Mouse (Mus musculus): ENCODE measurements at regions not wholly inside any gene's neighbourhood (a gene's known extent, or its start where the extent isn't known, plus 50 kb on each side); places are given as distances from the start of the nearest gene placed in this dataset.

DNA sequence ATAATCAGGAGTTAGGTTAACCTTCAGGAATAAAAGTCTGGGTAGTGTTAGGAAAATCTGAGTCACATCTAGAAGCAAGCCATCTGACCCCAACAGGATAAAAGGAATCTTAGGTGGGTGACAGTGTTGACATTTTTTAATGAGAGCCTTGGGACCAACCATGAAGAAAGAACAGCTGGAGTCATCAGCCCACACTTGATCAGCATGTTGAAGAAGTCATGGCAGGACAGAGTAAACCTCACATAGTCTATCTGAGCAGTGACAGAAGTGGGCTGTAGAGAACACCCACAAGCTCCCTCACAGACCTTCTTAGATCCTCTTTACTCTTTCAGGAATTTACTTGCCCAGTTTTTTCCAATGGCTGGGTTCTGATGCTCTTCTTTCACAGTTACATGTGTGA is 251.9 kb upstream of the N6amt1 start:
- H3K27ac ChIP-seq (replicated peaks; ENCODE audit: insufficient read depth, low read depth, low read length) = no peak overlapping the region
- no peaks in the 10 kb centered on the region for H3K79me2 ChIP-seq (ENCODE audit: control insufficient read depth, insufficient read depth, low read length)
- no peak overlapping the region for H3K4me3 ChIP-seq (ENCODE audit: insufficient read depth, low read depth, low read length)
- H3K4me1 ChIP-seq (ENCODE audit: control insufficient read depth, insufficient read depth, low read length) = no peaks in the 10 kb centered on the region
- TF ChIP-seq CTCF (IDR thresholded peaks at IDR 0.05; ENCODE audit: low read depth, low read length) (no peak), POLR2A (IDR thresholded peaks at IDR 0.05; ENCODE audit: extremely low read depth, insufficient read depth, low read length) (no peak)
- no peak for DNase-seq (ENCODE audit: extremely low read depth, low read depth, low spot score)
- no peaks in the 10 kb centered on the region for H3K27me3 ChIP-seq (ENCODE audit: control insufficient read depth, insufficient read depth, low read length)
- no peaks in the 10 kb centered on the region for H3K36me3 ChIP-seq (ENCODE audit: control insufficient read depth, insufficient read depth, low read length)
- H3K9ac ChIP-seq (ENCODE audit: low read depth, low read length) = no peak overlapping the region

DNA sequence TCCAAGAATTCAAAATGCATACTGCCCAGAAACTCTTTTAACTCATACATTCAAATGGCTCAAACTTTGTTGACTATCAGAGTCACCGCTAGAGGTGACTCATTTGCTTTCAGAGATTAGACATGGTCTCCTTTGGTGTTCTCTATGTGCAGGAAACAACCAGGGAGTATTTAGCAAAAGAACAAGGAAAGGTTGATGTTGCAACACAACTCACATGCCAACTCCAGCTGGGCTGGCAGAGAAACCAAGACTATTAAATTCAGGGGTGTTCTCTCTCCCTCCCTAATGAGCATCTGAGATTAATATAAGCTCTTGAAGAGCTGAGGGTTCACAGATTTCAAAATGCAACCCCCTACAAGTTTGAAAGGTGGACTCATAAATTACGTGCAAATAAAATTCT is 262.0 kb upstream of the N6amt1 start:
- no peaks in the 10 kb centered on the region for H3K4me1 ChIP-seq (ENCODE audit: control insufficient read depth, insufficient read depth, low read length)
- WGBS = 90% methylated on average over 2 of the region's 2 CpGs
- H3K36me3 ChIP-seq (ENCODE audit: control insufficient read depth, insufficient read depth, low read length) = no peaks in the 10 kb centered on the region
- H3K79me2 ChIP-seq (ENCODE audit: control insufficient read depth, insufficient read depth, low read length) = no peaks in the 10 kb centered on the region
- H3K9ac ChIP-seq (ENCODE audit: low read depth, low read length) = no peak overlapping the region
- H3K27ac ChIP-seq (replicated peaks; ENCODE audit: insufficient read depth, low read depth, low read length) = no peak overlapping the region
- DNase-seq (ENCODE audit: extremely low read depth, low read depth, low spot score) = no peak
- no peaks in the 10 kb centered on the region for H3K27me3 ChIP-seq (ENCODE audit: control insufficient read depth, insufficient read depth, low read length)
- no peak overlapping the region for H3K4me3 ChIP-seq (ENCODE audit: insufficient read depth, low read depth, low read length)
- TF ChIP-seq POLR2A (IDR thresholded peaks at IDR 0.05; ENCODE audit: extremely low read depth, insufficient read depth, low read length) = no peak
- TF ChIP-seq CTCF (IDR thresholded peaks at IDR 0.05; ENCODE audit: low read depth, low read length) = no peak

DNA sequence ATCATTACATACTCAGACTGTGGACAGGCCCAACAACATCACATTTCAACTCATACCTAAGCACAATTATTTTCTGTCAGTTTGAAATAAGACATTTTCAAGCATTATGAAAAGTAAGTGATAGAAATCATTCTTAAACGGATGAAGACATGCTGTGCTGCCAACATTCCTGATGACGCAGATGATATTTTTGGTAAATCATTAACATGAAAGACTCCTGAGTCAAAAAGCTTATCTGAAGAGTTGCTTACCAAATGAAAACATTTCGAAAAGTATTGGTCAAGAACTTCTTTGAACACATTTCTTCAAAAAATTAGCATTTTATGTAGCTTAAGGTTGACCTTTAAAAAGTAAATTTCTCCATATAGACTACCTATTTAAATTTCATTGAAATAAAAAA is 264.7 kb upstream of the N6amt1 start:
- 48% methylated on average over 3 of the region's 3 CpGs for WGBS
- no peaks in the 10 kb centered on the region for H3K27me3 ChIP-seq (ENCODE audit: control insufficient read depth, insufficient read depth, low read length)
- no peak for TF ChIP-seq POLR2A (IDR thresholded peaks at IDR 0.05; ENCODE audit: extremely low read depth, insufficient read depth, low read length)
- no peak for TF ChIP-seq CTCF (IDR thresholded peaks at IDR 0.05; ENCODE audit: low read depth, low read length)

DNA sequence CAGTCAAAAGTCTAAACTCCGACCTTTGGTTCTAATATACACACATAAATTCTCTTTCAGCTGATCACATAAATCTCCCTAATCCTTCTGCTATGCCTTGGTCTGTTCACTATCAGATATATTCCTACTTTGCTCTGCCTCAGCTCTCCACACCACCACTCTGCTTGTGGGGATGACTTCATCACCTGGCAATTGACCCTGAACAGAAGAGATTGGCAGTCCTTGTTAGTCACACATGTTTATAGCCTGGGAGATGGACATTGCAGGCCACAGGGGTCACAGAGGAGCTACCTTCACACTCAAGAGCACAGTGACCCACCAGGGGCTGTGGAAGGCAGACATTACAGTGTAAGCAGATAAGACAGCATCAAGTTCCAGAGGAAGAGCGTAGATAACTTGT is 270.5 kb upstream of the N6amt1 start:
- Histone ChIP-seq H3K4me3 (ENCODE audit: insufficient read depth, low read depth, low read length) (no peak overlapping the region), H3K36me3 (ENCODE audit: control insufficient read depth, insufficient read depth, low read length) (no peaks in the 10 kb centered on the region), H3K27ac (replicated peaks; ENCODE audit: insufficient read depth, low read depth, low read length) (no peak overlapping the region), H3K27me3 (ENCODE audit: control insufficient read depth, insufficient read depth, low read length) (no peaks in the 10 kb centered on the region), H3K9ac (ENCODE audit: low read depth, low read length) (no peak overlapping the region), H3K4me1 (ENCODE audit: control insufficient read depth, insufficient read depth, low read length) (no peaks in the 10 kb centered on the region), H3K79me2 (ENCODE audit: control insufficient read depth, insufficient read depth, low read length) (no peaks in the 10 kb centered on the region)
- no peak for DNase-seq (ENCODE audit: extremely low read depth, low read depth, low spot score)
- 53% methylated on average over 2 of the region's 2 CpGs for WGBS
- TF ChIP-seq POLR2A (IDR thresholded peaks at IDR 0.05; ENCODE audit: extremely low read depth, insufficient read depth, low read length) (no peak), CTCF (IDR thresholded peaks at IDR 0.05; ENCODE audit: low read depth, low read length) (no peak)

More for the DNA sequence above, 264.7 kb upstream of the N6amt1 start:
- H3K4me3 ChIP-seq (ENCODE audit: insufficient read depth, low read depth, low read length) = no peak overlapping the region
- H3K79me2 ChIP-seq (ENCODE audit: control insufficient read depth, insufficient read depth, low read length) = no peaks in the 10 kb centered on the region
- H3K36me3 ChIP-seq (ENCODE audit: control insufficient read depth, insufficient read depth, low read length) = no peaks in the 10 kb centered on the region
- H3K27ac ChIP-seq (replicated peaks; ENCODE audit: insufficient read depth, low read depth, low read length) = no peak overlapping the region
- H3K9ac ChIP-seq (ENCODE audit: low read depth, low read length) = no peak overlapping the region
- H3K4me1 ChIP-seq (ENCODE audit: control insufficient read depth, insufficient read depth, low read length) = no peaks in the 10 kb centered on the region
- DNase-seq (ENCODE audit: extremely low read depth, low read depth, low spot score) = peak; percentile 14

DNA sequence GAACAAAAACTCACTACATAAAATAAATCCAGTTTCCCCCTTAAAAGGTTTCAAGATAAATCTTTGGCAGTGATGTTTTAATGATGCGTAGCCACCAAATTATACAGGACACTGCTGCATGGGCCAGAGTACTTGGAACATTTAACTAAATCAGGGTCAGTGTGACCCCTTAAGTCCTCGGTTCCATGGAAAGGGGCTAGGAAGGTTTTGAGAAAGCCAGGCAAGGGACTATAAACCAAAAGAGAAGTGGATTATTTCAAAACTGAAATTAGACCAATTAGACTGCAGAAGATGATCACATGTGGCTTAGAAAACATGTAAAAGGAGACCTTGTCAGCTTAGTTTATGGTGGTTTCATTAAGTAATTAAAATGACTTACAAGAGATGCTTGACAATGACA is 276.6 kb upstream of the N6amt1 start:
- H3K27ac ChIP-seq (replicated peaks; ENCODE audit: insufficient read depth, low read depth, low read length) = no peak overlapping the region
- H3K27me3 ChIP-seq (ENCODE audit: control insufficient read depth, insufficient read depth, low read length) = no peaks in the 10 kb centered on the region
- WGBS = 89% methylated on average over 2 of the region's 2 CpGs
- TF ChIP-seq CTCF (IDR thresholded peaks at IDR 0.05; ENCODE audit: low read depth, low read length) (no peak), POLR2A (IDR thresholded peaks at IDR 0.05; ENCODE audit: extremely low read depth, insufficient read depth, low read length) (no peak)
- H3K4me3 ChIP-seq (ENCODE audit: insufficient read depth, low read depth, low read length) = no peak overlapping the region
- H3K36me3 ChIP-seq (ENCODE audit: control insufficient read depth, insufficient read depth, low read length) = no peaks in the 10 kb centered on the region
- no peaks in the 10 kb centered on the region for H3K79me2 ChIP-seq (ENCODE audit: control insufficient read depth, insufficient read depth, low read length)
- no peak for DNase-seq (ENCODE audit: extremely low read depth, low read depth, low spot score)
- no peaks in the 10 kb centered on the region for H3K4me1 ChIP-seq (ENCODE audit: control insufficient read depth, insufficient read depth, low read length)
- H3K9ac ChIP-seq (ENCODE audit: low read depth, low read length) = no peak overlapping the region

DNA sequence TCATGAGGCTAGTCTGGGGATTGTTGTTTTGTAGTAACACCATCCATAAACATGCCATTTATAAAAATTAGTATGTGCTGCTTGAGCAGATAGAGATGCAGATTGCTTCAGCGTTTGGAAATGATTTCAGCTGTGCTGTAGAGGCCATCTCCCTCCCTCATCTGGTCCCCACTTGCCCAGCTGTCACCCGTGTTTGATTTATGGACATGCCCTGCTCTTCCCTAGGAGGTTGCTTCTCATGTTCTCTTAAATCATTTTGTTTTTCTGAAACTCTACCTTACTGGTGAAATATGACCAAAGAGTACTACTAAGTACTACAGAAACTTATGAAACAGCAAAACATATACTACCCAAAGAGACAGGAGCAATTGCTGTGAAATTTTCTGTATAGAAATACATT is 284.7 kb upstream of the N6amt1 start:
- Histone ChIP-seq H3K27me3 (ENCODE audit: control insufficient read depth, insufficient read depth, low read length) (no peaks in the 10 kb centered on the region), H3K79me2 (ENCODE audit: control insufficient read depth, insufficient read depth, low read length) (no peaks in the 10 kb centered on the region), H3K4me1 (ENCODE audit: control insufficient read depth, insufficient read depth, low read length) (no peaks in the 10 kb centered on the region), H3K36me3 (ENCODE audit: control insufficient read depth, insufficient read depth, low read length) (no peaks in the 10 kb centered on the region), H3K9ac (ENCODE audit: low read depth, low read length) (no peak overlapping the region), H3K27ac (replicated peaks; ENCODE audit: insufficient read depth, low read depth, low read length) (no peak overlapping the region), H3K4me3 (ENCODE audit: insufficient read depth, low read depth, low read length) (no peak overlapping the region)
- no peak for TF ChIP-seq CTCF (IDR thresholded peaks at IDR 0.05; ENCODE audit: low read depth, low read length)
- TF ChIP-seq POLR2A (IDR thresholded peaks at IDR 0.05; ENCODE audit: extremely low read depth, insufficient read depth, low read length) = no peak
- 73% methylated on average over 2 of the region's 2 CpGs for WGBS
- no peak for DNase-seq (ENCODE audit: extremely low read depth, low read depth, low spot score)

Measured in liver, adult 2 months (tissue).